Mouse (Mus musculus) cortical plate, adult 2 months (tissue): Measurements from ENCODE around the gene Plekhm3.
A peak's percentile ranks its signal among the peaks of the same experiment; 100 is the strongest.

Source experiments
- CTCF ChIP-seq: fragments of 200-500 bp; IDR thresholded peaks from 2 replicates; pipeline ENCODE4 v1.5.1; 2011; ENCODE audit warnings: mild to moderate bottlenecking, control low read depth, low read length; ENCODE audit not compliant: insufficient read depth; ENCODE audit errors: extremely low read depth
- POLR2A ChIP-seq: fragments of 200-500 bp; IDR thresholded peaks from 2 replicates; pipeline ENCODE4 v1.6.1; 2011; ENCODE audit warnings: mild to moderate bottlenecking, low read length, control low read depth; ENCODE audit not compliant: insufficient read depth; ENCODE audit errors: extremely low read depth

- TF ChIP-seq CTCF = peak; percentile 78
- no peak for TF ChIP-seq POLR2A
Measured at GRCm38 (mm10) chr1:64986120-64986519, 29.5 kb upstream of the Plekhm3 start.
